Mouse (Mus musculus) MEL (cell line): ENCODE measurements at regions not wholly inside any gene's neighbourhood (a gene's known extent, or its start where the extent isn't known, plus 50 kb on each side); places are given as distances from the start of the nearest gene placed in this dataset.

Source experiments
- CTCF ChIP-seq, 3 experiments: IDR thresholded peaks in 2 of 3; conservative IDR thresholded peaks in 1 of 3; 2 replicates each; pipeline ENCODE4 v1.5.1; 2011 to 2012; ENCODE audit warnings: low read length in 3 of 3, low read depth in 2 of 3, mild to moderate bottlenecking in 2 of 3, improper control_type of control experiment in 1 of 3, inconsistent platforms in 1 of 3, mixed read lengths in 1 of 3, moderate library complexity in 1 of 3; ENCODE audit not compliant: control insufficient read depth in 1 of 3, insufficient read depth in 1 of 3, poor library complexity in 1 of 3, severe bottlenecking in 1 of 3
- ELF1 ChIP-seq: IDR thresholded peaks from 2 replicates; pipeline ENCODE4 v1.6.1; 2014; ENCODE audit warnings: low read depth, mild to moderate bottlenecking, inconsistent platforms, low read length, improper control_type of control experiment, moderate library complexity
- EP300 ChIP-seq, 2 experiments: IDR thresholded peaks; 2 replicates each; pipeline ENCODE4 v1.6.1; 2011; ENCODE audit warnings: improper control_type of control experiment in 2 of 2, low read length in 2 of 2, low read depth in 1 of 2, mild to moderate bottlenecking in 1 of 2
- MAZ ChIP-seq: IDR thresholded peaks from 2 replicates; pipeline ENCODE4 v1.6.1; 2012; ENCODE audit warnings: low read depth, mild to moderate bottlenecking, inconsistent platforms, low read length, improper control_type of control experiment
- MYB ChIP-seq: IDR thresholded peaks from 2 replicates; pipeline ENCODE4 v1.6.1; 2011; ENCODE audit warnings: mild to moderate bottlenecking, low read depth, low read length, improper control_type of control experiment
- POLR2A ChIP-seq, 2 experiments: IDR thresholded peaks; 2 replicates each; pipeline ENCODE4 v1.6.1; 2011 to 2012; ENCODE audit warnings: low read length in 2 of 2, mild to moderate bottlenecking in 2 of 2, control low read depth in 1 of 2, improper control_type of control experiment in 1 of 2, low read depth in 1 of 2, moderate library complexity in 1 of 2; ENCODE audit not compliant: control insufficient read depth in 1 of 2, insufficient read depth in 1 of 2, poor library complexity in 1 of 2
- TAL1 ChIP-seq: IDR thresholded peaks from 2 replicates; pipeline ENCODE4 v1.6.1; 2012; ENCODE audit warnings: mild to moderate bottlenecking, inconsistent platforms, low read length, moderate library complexity, mixed read lengths
- TCF12 ChIP-seq: IDR thresholded peaks from 2 replicates; pipeline ENCODE4 v1.6.1; 2014; ENCODE audit warnings: low read depth, mild to moderate bottlenecking, inconsistent platforms, low read length, improper control_type of control experiment, moderate library complexity
- UBTF ChIP-seq: IDR thresholded peaks from 2 replicates; pipeline ENCODE4 v1.6.1; 2012; ENCODE audit warnings: low read depth, mild to moderate bottlenecking, inconsistent platforms, low read length, improper control_type of control experiment, moderate library complexity, borderline replicate concordance; ENCODE audit not compliant: insufficient read depth
- USF1 ChIP-seq: IDR thresholded peaks from 2 replicates; pipeline ENCODE4 v1.6.1; 2014; ENCODE audit warnings: low read depth, mild to moderate bottlenecking, inconsistent platforms, low read length, improper control_type of control experiment, moderate library complexity
- ZNF384 ChIP-seq: IDR thresholded peaks from 2 replicates; pipeline ENCODE4 v1.6.1; 2012; ENCODE audit warnings: low read depth, mild to moderate bottlenecking, inconsistent platforms, low read length, improper control_type of control experiment

DNA sequence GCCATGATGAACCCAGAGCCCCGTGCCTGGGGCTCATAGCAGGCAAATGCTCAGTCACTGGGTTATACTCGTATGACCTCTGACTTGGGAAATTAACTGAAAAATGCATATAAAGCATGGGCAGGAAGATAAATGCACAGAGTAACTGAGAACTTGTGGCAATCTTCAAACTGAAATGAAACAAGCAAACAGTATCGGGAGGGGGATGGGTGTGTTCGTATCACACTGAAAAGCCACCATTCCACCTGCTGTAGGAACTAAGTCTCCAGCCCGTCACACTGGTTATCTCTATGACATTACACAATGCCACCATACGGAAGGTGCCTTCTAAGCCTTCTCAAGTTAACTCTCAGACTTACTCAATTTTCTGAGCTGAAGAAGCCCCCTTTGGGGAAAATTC lies 230.3 kb upstream of the Hes1 start:
- no peak for TF ChIP-seq CTCF (IDR thresholded peaks at IDR 0.05 in 2 of 3, conservative IDR thresholded peaks at IDR 0.05 in 1 of 3; ENCODE audit: control insufficient read depth in 1 of 3, insufficient read depth in 1 of 3, low read depth in 2 of 3, low read length in 3 of 3, poor library complexity in 1 of 3, severe bottlenecking in 1 of 3)
- no peak; a peak in 1 of 4 replicates for TF ChIP-seq POLR2A (IDR thresholded peaks at IDR 0.05; ENCODE audit: control insufficient read depth in 1 of 2, insufficient read depth in 1 of 2, low read depth in 1 of 2, low read length in 2 of 2, poor library complexity in 1 of 2)
- TF ChIP-seq USF1 = no peak
- TF ChIP-seq EP300 (IDR thresholded peaks at IDR 0.05; ENCODE audit: low read depth in 1 of 2, low read length in 2 of 2) = peak; percentile 71 to 83
- no peak for TF ChIP-seq TAL1
- no peak for TF ChIP-seq ELF1
- TF ChIP-seq ZNF384 = no peak
- no peak for TF ChIP-seq MAZ
- TF ChIP-seq MYB = peak; percentile 81
- no peak for TF ChIP-seq UBTF
- peak; percentile 61 for TF ChIP-seq TCF12
